Mouse (Mus musculus): ENCODE measurements around the gene Pde11a. TPM values are rescaled to one million over a fixed set of nuclear protein-coding genes. Genes with fewer than 3 reads are reported as not detected.

The Pde11a gene
- 0.31 and 0.73 TPM in 2 replicates for polyA plus RNA-seq (2015; fragmentation: Nextera tagmentation; extraction: Ambion mirVana)

GRCm38 (mm10) chr2:76338215-76339156 lies at the start of gene Pde11a:
Pde11a (minus strand) TSS chr2:76338774.
- no peaks in the 10 kb centered on the region; the same call in 1 of the 2 replicates for H3K9me3 ChIP-seq (ENCODE audit: control insufficient read depth, low read length)
- H3K9ac ChIP-seq (replicated peaks; ENCODE audit: low read depth, low read length) = peak within 1 kb of the TSS; percentile 59
- no peaks in the 10 kb centered on the region for H3K36me3 ChIP-seq (ENCODE audit: control insufficient read depth, insufficient read depth)
- peaks cover 9% of the 10 kb centered on the region for H3K4me1 ChIP-seq (replicated peaks; ENCODE audit: control insufficient read depth, insufficient read depth, low read length)
- ATAC-seq = peak; percentile 76
- peak within 1 kb of the TSS; percentile 94 for H3K4me2 ChIP-seq (ENCODE audit: low read length)
- H3K27me3 ChIP-seq (replicated peaks; ENCODE audit: control insufficient read depth, insufficient read depth, low read length) = no peaks in the 10 kb centered on the region
- H3K4me3 ChIP-seq (replicated peaks; ENCODE audit: low read length) = peak within 1 kb of the TSS; percentile 49
- 19% methylated on average over 40 of the region's 41 CpGs for WGBS
- no peak within 1 kb of the TSS for H3K27ac ChIP-seq (ENCODE audit: low read length)

- no peak overlapping the region for H3K27ac ChIP-seq (ENCODE audit: low read length)
- H3K4me2 ChIP-seq (ENCODE audit: low read length) = no peak overlapping the region
- H3K9me3 ChIP-seq (ENCODE audit: control insufficient read depth, low read length) = no peaks in the 10 kb centered on the region
- H3K9ac ChIP-seq (replicated peaks; ENCODE audit: low read depth, low read length) = no peak overlapping the region
- H3K36me3 ChIP-seq (ENCODE audit: control insufficient read depth, insufficient read depth) = peaks cover 10% of the 10 kb centered on the region
- H3K27me3 ChIP-seq (replicated peaks; ENCODE audit: control insufficient read depth, insufficient read depth, low read length) = no peaks in the 10 kb centered on the region
- ATAC-seq = no peak
- no peaks in the 10 kb centered on the region for H3K4me1 ChIP-seq (replicated peaks; ENCODE audit: control insufficient read depth, insufficient read depth, low read length)
- no peak overlapping the region for H3K4me3 ChIP-seq (replicated peaks; ENCODE audit: low read length)
These were observed 48.0 kb upstream of the Pde11a start for GRCm38 (mm10) chr2:76386531-76386930.

- Histone ChIP-seq H3K36me3 (ENCODE audit: control insufficient read depth, insufficient read depth) (peaks cover 31% of the 10 kb centered on the region), H3K27me3 (replicated peaks; ENCODE audit: control insufficient read depth, insufficient read depth, low read length) (no peaks in the 10 kb centered on the region), H3K9me3 (ENCODE audit: control insufficient read depth, low read length) (no peaks in the 10 kb centered on the region), H3K4me2 (ENCODE audit: low read length) (no peak overlapping the region), H3K4me3 (replicated peaks; ENCODE audit: low read length) (no peak overlapping the region), H3K27ac (ENCODE audit: low read length) (no peak overlapping the region), H3K9ac (replicated peaks; ENCODE audit: low read depth, low read length) (no peak overlapping the region), H3K4me1 (replicated peaks; ENCODE audit: control insufficient read depth, insufficient read depth, low read length) (no peaks in the 10 kb centered on the region)
- 96% methylated on average over 19 of the region's 19 CpGs for WGBS
- ATAC-seq = no peak
These were observed 40.1 kb upstream of the Pde11a start for GRCm38 (mm10) chr2:76378646-76379045.

- Histone ChIP-seq H3K9ac (replicated peaks; ENCODE audit: low read depth, low read length) (no peak overlapping the region), H3K9me3 (ENCODE audit: control insufficient read depth, low read length) (no peaks in the 10 kb centered on the region), H3K27me3 (replicated peaks; ENCODE audit: control insufficient read depth, insufficient read depth, low read length) (no peaks in the 10 kb centered on the region), H3K4me1 (replicated peaks; ENCODE audit: control insufficient read depth, insufficient read depth, low read length) (peaks cover 8% of the 10 kb centered on the region), H3K4me3 (replicated peaks; ENCODE audit: low read length) (no peak overlapping the region), H3K36me3 (ENCODE audit: control insufficient read depth, insufficient read depth) (peaks cover 21% of the 10 kb centered on the region), H3K27ac (ENCODE audit: low read length) (no peak overlapping the region), H3K4me2 (ENCODE audit: low read length) (no peak overlapping the region)
- 93% methylated on average over 6 of the region's 6 CpGs for WGBS
- ATAC-seq = no peak
These were observed 36.1 kb upstream of the Pde11a start for GRCm38 (mm10) chr2:76374544-76375206.

- Histone ChIP-seq H3K9ac (replicated peaks; ENCODE audit: low read depth, low read length) (no peak overlapping the region), H3K27me3 (replicated peaks; ENCODE audit: control insufficient read depth, insufficient read depth, low read length) (no peaks in the 10 kb centered on the region), H3K4me3 (replicated peaks; ENCODE audit: low read length) (no peak overlapping the region), H3K4me2 (ENCODE audit: low read length) (no peak overlapping the region), H3K27ac (ENCODE audit: low read length) (no peak overlapping the region), H3K36me3 (ENCODE audit: control insufficient read depth, insufficient read depth) (peaks cover 8% of the 10 kb centered on the region), H3K4me1 (replicated peaks; ENCODE audit: control insufficient read depth, insufficient read depth, low read length) (peaks cover 8% of the 10 kb centered on the region), H3K9me3 (ENCODE audit: control insufficient read depth, low read length) (no peaks in the 10 kb centered on the region)
- 94% methylated on average over 4 of the region's 4 CpGs for WGBS
- no peak for ATAC-seq
These were observed 33.7 kb upstream of the Pde11a start for GRCm38 (mm10) chr2:76372244-76372643.

GRCm38 (mm10) chr2:76370656-76370922 lies 32.0 kb upstream of the Pde11a start:
- ATAC-seq = no peak
- Histone ChIP-seq H3K4me1 (replicated peaks; ENCODE audit: control insufficient read depth, insufficient read depth, low read length) (peaks cover 8% of the 10 kb centered on the region), H3K27me3 (replicated peaks; ENCODE audit: control insufficient read depth, insufficient read depth, low read length) (no peaks in the 10 kb centered on the region), H3K9ac (replicated peaks; ENCODE audit: low read depth, low read length) (peak overlapping the region; percentile 93), H3K4me2 (ENCODE audit: low read length) (peak overlapping the region; percentile 98), H3K9me3 (ENCODE audit: control insufficient read depth, low read length) (no peaks in the 10 kb centered on the region), H3K27ac (ENCODE audit: low read length) (no peak overlapping the region), H3K4me3 (replicated peaks; ENCODE audit: low read length) (peak overlapping the region; percentile 99), H3K36me3 (ENCODE audit: control insufficient read depth, insufficient read depth) (peaks cover 5% of the 10 kb centered on the region)
- WGBS = 3% methylated on average over 7 of the region's 7 CpGs

GRCm38 (mm10) chr2:76369821-76370655 lies 31.5 kb upstream of the Pde11a start, which contains the start of gene Rbm45:
Rbm45 (plus strand) TSS chr2:76369984.
- ATAC-seq = peak; percentile 94
- peak within 1 kb of the TSS; percentile 70 for H3K27ac ChIP-seq (ENCODE audit: low read length)
- H3K9me3 ChIP-seq (ENCODE audit: control insufficient read depth, low read length) = no peaks in the 10 kb centered on the region
- peak within 1 kb of the TSS; percentile 93 for H3K9ac ChIP-seq (replicated peaks; ENCODE audit: low read depth, low read length)
- H3K4me1 ChIP-seq (replicated peaks; ENCODE audit: control insufficient read depth, insufficient read depth, low read length) = peaks cover 8% of the 10 kb centered on the region
- WGBS = under 1% methylated on average over 61 of the region's 61 CpGs
- peak within 1 kb of the TSS; percentile 99 for H3K4me3 ChIP-seq (replicated peaks; ENCODE audit: low read length)
- H3K4me2 ChIP-seq (ENCODE audit: low read length) = peak within 1 kb of the TSS; percentile 98
- peaks cover 5% of the 10 kb centered on the region for H3K36me3 ChIP-seq (ENCODE audit: control insufficient read depth, insufficient read depth)
- H3K27me3 ChIP-seq (replicated peaks; ENCODE audit: control insufficient read depth, insufficient read depth, low read length) = no peaks in the 10 kb centered on the region

- Histone ChIP-seq H3K4me2 (ENCODE audit: low read length) (no peak overlapping the region), H3K9ac (replicated peaks; ENCODE audit: low read depth, low read length) (no peak overlapping the region), H3K36me3 (ENCODE audit: control insufficient read depth, insufficient read depth) (peaks cover 5% of the 10 kb centered on the region), H3K4me3 (replicated peaks; ENCODE audit: low read length) (no peak overlapping the region), H3K4me1 (replicated peaks; ENCODE audit: control insufficient read depth, insufficient read depth, low read length) (peaks cover 8% of the 10 kb centered on the region), H3K27me3 (replicated peaks; ENCODE audit: control insufficient read depth, insufficient read depth, low read length) (no peaks in the 10 kb centered on the region), H3K27ac (ENCODE audit: low read length) (no peak overlapping the region), H3K9me3 (ENCODE audit: control insufficient read depth, low read length) (no peaks in the 10 kb centered on the region)
- ATAC-seq = 0 out of 2 replicates have a peak, but pooled peaks have one; percentile 3
- 76% methylated on average over 12 of the region's 13 CpGs for WGBS
These were observed 30.5 kb upstream of the Pde11a start for GRCm38 (mm10) chr2:76368861-76369660.

Data from forebrain, embryonic 16.5 days (tissue).